Mouse (Mus musculus): Measurements from ENCODE around the gene Flcn. TPM values are rescaled to one million over a fixed set of nuclear protein-coding genes. Genes with fewer than 3 reads are reported as not detected.

Flcn gene
- polyA plus RNA-seq, 1 experiment from 2014 or later = 30.6 TPM

GRCm38 (mm10) chr11:59815482-59816065 is 5.8 kb upstream of the Flcn start:
- H3K4me2 ChIP-seq (ENCODE audit: low read length) = no peak overlapping the region
- no peak for TF ChIP-seq CTCF (IDR thresholded peaks at IDR 0.05; ENCODE audit: low read depth)
- no peak overlapping the region for H3K27ac ChIP-seq
- H3K27me3 ChIP-seq (ENCODE audit: insufficient read depth, low read length) = no peaks in the 10 kb centered on the region
- ATAC-seq (replicated peaks; ENCODE audit: low FRiP score, low read depth) (no peak), DNase-seq (ENCODE audit: low spot score) (no peak)
- WGBS = 84% methylated on average over 6 of the region's 6 CpGs
- H3K4me3 ChIP-seq (replicated peaks; ENCODE audit: low read depth, low read length) = no peak overlapping the region
- no peak overlapping the region for H3K9ac ChIP-seq (ENCODE audit: low read depth, low read length)
- no peaks in the 10 kb centered on the region for H3K4me1 ChIP-seq (replicated peaks; ENCODE audit: insufficient read depth, low read length)
- no peaks in the 10 kb centered on the region for H3K9me3 ChIP-seq (replicated peaks; ENCODE audit: low read length)
- H3K36me3 ChIP-seq (ENCODE audit: insufficient read depth, low read length) = peaks cover 37% of the 10 kb centered on the region

- peaks cover 34% of the 10 kb centered on the region for H3K36me3 ChIP-seq (ENCODE audit: insufficient read depth, low read length)
- no peak overlapping the region for H3K4me2 ChIP-seq (ENCODE audit: low read length)
- H3K27me3 ChIP-seq (ENCODE audit: insufficient read depth, low read length) = no peaks in the 10 kb centered on the region
- ATAC-seq (replicated peaks; ENCODE audit: low FRiP score, low read depth) = no peak
- H3K27ac ChIP-seq = no peak overlapping the region
- TF ChIP-seq CTCF (IDR thresholded peaks at IDR 0.05; ENCODE audit: low read depth) = no peak
- DNase-seq (ENCODE audit: low spot score) = no peak
- no peaks in the 10 kb centered on the region for H3K4me1 ChIP-seq (replicated peaks; ENCODE audit: insufficient read depth, low read length)
- no peak overlapping the region for H3K4me3 ChIP-seq (replicated peaks; ENCODE audit: low read depth, low read length)
- 76% methylated on average over 6 of the region's 6 CpGs for WGBS
- no peak overlapping the region for H3K9ac ChIP-seq (ENCODE audit: low read depth, low read length)
- no peaks in the 10 kb centered on the region for H3K9me3 ChIP-seq (replicated peaks; ENCODE audit: low read length)
Measured at GRCm38 (mm10) chr11:59814936-59815335, 5.1 kb upstream of the Flcn start.

GRCm38 (mm10) chr11:59814311-59814710 is 4.5 kb upstream of the Flcn start:
- WGBS = 97% methylated on average over 1 of the region's 1 CpGs
- H3K4me1 ChIP-seq (replicated peaks; ENCODE audit: insufficient read depth, low read length) = no peaks in the 10 kb centered on the region
- no peak for DNase-seq (ENCODE audit: low spot score)

GRCm38 (mm10) chr11:59813276-59813675 is 3.5 kb upstream of the Flcn start:
- Histone ChIP-seq H3K27ac (no peak overlapping the region), H3K4me2 (ENCODE audit: low read length) (no peak overlapping the region), H3K27me3 (ENCODE audit: insufficient read depth, low read length) (no peaks in the 10 kb centered on the region), H3K9ac (ENCODE audit: low read depth, low read length) (no peak overlapping the region), H3K9me3 (replicated peaks; ENCODE audit: low read length) (no peaks in the 10 kb centered on the region), H3K4me1 (replicated peaks; ENCODE audit: insufficient read depth, low read length) (peaks cover 8% of the 10 kb centered on the region), H3K4me3 (replicated peaks; ENCODE audit: low read depth, low read length) (no peak overlapping the region), H3K36me3 (ENCODE audit: insufficient read depth, low read length) (peaks cover 18% of the 10 kb centered on the region)
- DNase-seq (ENCODE audit: low spot score) (no peak), ATAC-seq (replicated peaks; ENCODE audit: low FRiP score, low read depth) (no peak)
- WGBS = 60% methylated on average over 3 of the region's 3 CpGs
- TF ChIP-seq CTCF (IDR thresholded peaks at IDR 0.05; ENCODE audit: low read depth) = no peak

More at GRCm38 (mm10) chr11:59814311-59814710, 4.5 kb upstream of the Flcn start:
- Histone ChIP-seq H3K36me3 (ENCODE audit: insufficient read depth, low read length) (peaks cover 28% of the 10 kb centered on the region), H3K27ac (no peak overlapping the region), H3K4me2 (ENCODE audit: low read length) (no peak overlapping the region), H3K9me3 (replicated peaks; ENCODE audit: low read length) (no peaks in the 10 kb centered on the region), H3K4me3 (replicated peaks; ENCODE audit: low read depth, low read length) (no peak overlapping the region), H3K27me3 (ENCODE audit: insufficient read depth, low read length) (no peaks in the 10 kb centered on the region), H3K9ac (ENCODE audit: low read depth, low read length) (no peak overlapping the region)
- TF ChIP-seq CTCF (IDR thresholded peaks at IDR 0.05; ENCODE audit: low read depth) = no peak
- no peak for ATAC-seq (replicated peaks; ENCODE audit: low FRiP score, low read depth)

- no peak for DNase-seq (ENCODE audit: low spot score)
Measured at GRCm38 (mm10) chr11:59811211-59811610, 1.4 kb upstream of the Flcn start.

GRCm38 (mm10) chr11:59810480-59811158 is 803 bp upstream of the Flcn start:
- peak overlapping the region; percentile 77 for H3K4me3 ChIP-seq (replicated peaks; ENCODE audit: low read depth, low read length)
- DNase-seq (ENCODE audit: low spot score) (no peak), ATAC-seq (replicated peaks; ENCODE audit: low FRiP score, low read depth) (no peak)
- H3K27me3 ChIP-seq (ENCODE audit: insufficient read depth, low read length) = no peaks in the 10 kb centered on the region
- H3K9me3 ChIP-seq (replicated peaks; ENCODE audit: low read length) = no peaks in the 10 kb centered on the region
- peaks cover 17% of the 10 kb centered on the region; the same call in 1 of the 2 replicates for H3K36me3 ChIP-seq (ENCODE audit: insufficient read depth, low read length)
- TF ChIP-seq CTCF (IDR thresholded peaks at IDR 0.05; ENCODE audit: low read depth) = no peak
- H3K4me2 ChIP-seq (ENCODE audit: low read length) = peak overlapping the region; percentile 85
- WGBS = 56% methylated on average over 14 of the region's 14 CpGs
- H3K27ac ChIP-seq = peak overlapping the region; percentile 95
- peaks cover 8% of the 10 kb centered on the region for H3K4me1 ChIP-seq (replicated peaks; ENCODE audit: insufficient read depth, low read length)
- peak overlapping the region; percentile 90 for H3K9ac ChIP-seq (ENCODE audit: low read depth, low read length)

More at GRCm38 (mm10) chr11:59811211-59811610, 1.4 kb upstream of the Flcn start:
- no peak for TF ChIP-seq CTCF (IDR thresholded peaks at IDR 0.05; ENCODE audit: low read depth)
- Histone ChIP-seq H3K27me3 (ENCODE audit: insufficient read depth, low read length) (no peaks in the 10 kb centered on the region), H3K4me1 (replicated peaks; ENCODE audit: insufficient read depth, low read length) (peaks cover 8% of the 10 kb centered on the region), H3K4me2 (ENCODE audit: low read length) (peak overlapping the region; percentile 85; the same call in 1 of the 2 replicates), H3K36me3 (ENCODE audit: insufficient read depth, low read length) (peaks cover 12% of the 10 kb centered on the region), H3K4me3 (replicated peaks; ENCODE audit: low read depth, low read length) (no peak overlapping the region), H3K27ac (no peak overlapping the region), H3K9ac (ENCODE audit: low read depth, low read length) (no peak overlapping the region), H3K9me3 (replicated peaks; ENCODE audit: low read length) (no peaks in the 10 kb centered on the region)
- WGBS = 69% methylated on average over 4 of the region's 4 CpGs
- no peak for ATAC-seq (replicated peaks; ENCODE audit: low FRiP score, low read depth)

Measured in kidney, postnatal 0 days (tissue).